Mouse (Mus musculus) G1E (cell line): ENCODE measurements around the gene Gm10134. TPM values are rescaled to one million over a fixed set of nuclear protein-coding genes. Genes with fewer than 3 reads are reported as not detected.

Experiments
- ATAC-seq: 2 replicates; pipeline ENCODE4 v1.8.0; 2016; ENCODE audit warnings: mild to moderate bottlenecking; ENCODE audit not compliant: insufficient number of reproducible peaks, poor library complexity, low FRiP score, severe bottlenecking; ENCODE audit errors: extremely low read depth
- DNase-seq: peaks from one replicate; pipeline ENCODE4 v3.0.0; 2012; ENCODE audit warnings: low spot score
- H3K27me3 ChIP-seq: 2 replicates; pipeline ENCODE4 v1.6.1; 2012; ENCODE audit warnings: mild to moderate bottlenecking, low read length, inconsistent platforms; ENCODE audit not compliant: insufficient read depth
- H3K36me3 ChIP-seq: replicated peaks from 2 replicates; pipeline ENCODE3; 2012; ENCODE audit warnings: mild to moderate bottlenecking, inconsistent platforms
- H3K4me1 ChIP-seq: 2 replicates; pipeline ENCODE4 v1.6.1; 2012; ENCODE audit warnings: low read depth, low read length, inconsistent platforms, mixed read lengths; ENCODE audit not compliant: insufficient read depth
- H3K4me3 ChIP-seq: 2 replicates; pipeline ENCODE4 v1.5.1; 2012; ENCODE audit warnings: low read depth, mild to moderate bottlenecking, inconsistent platforms, low read length, moderate library complexity, mixed read lengths
- H3K9me3 ChIP-seq: replicated peaks from 2 replicates; pipeline ENCODE4 v1.6.1; 2012; ENCODE audit warnings: inconsistent platforms
- CTCF ChIP-seq: IDR thresholded peaks from 2 replicates; pipeline ENCODE4 v1.5.1; 2012; ENCODE audit warnings: low read depth, low read length, inconsistent platforms, mixed read lengths
- GATA1 ChIP-seq: IDR thresholded peaks from 2 replicates; pipeline ENCODE4 v1.6.1; 2012; ENCODE audit warnings: borderline replicate concordance, low read length, inconsistent platforms, mixed read lengths
- GATA2 ChIP-seq: IDR thresholded peaks from 2 replicates; pipeline ENCODE4 v1.6.1; 2012; ENCODE audit warnings: low read depth, low read length, inconsistent platforms, borderline replicate concordance
- POLR2AphosphoS5 ChIP-seq: IDR thresholded peaks from 2 replicates; pipeline ENCODE4 v1.6.1; 2012; ENCODE audit warnings: low read depth, low read length, inconsistent platforms; ENCODE audit not compliant: insufficient replicate concordance
- TAL1 ChIP-seq: conservative IDR thresholded peaks from 2 replicates; pipeline ENCODE4 v1.6.1; 2012; ENCODE audit warnings: low read depth, low read length, inconsistent platforms, mixed read lengths
- polyA plus RNA-seq: library from polyadenylated mRNA; stranded (reverse); fragments of >175 nt; gene quantifications from 2 replicates; pipeline ENCODE4 v1.2.3, GENCODE M21; 2012
- total RNA-seq, 2 experiments: library from RNA; stranded (forward) in 1 of 2; stranded (reverse) in 1 of 2; fragments of 200-1000 nt in 1 of 2; fragments of >200 nt in 1 of 2; fragmentation: Nextera tagmentation in 1 of 2; gene quantifications; 2 replicates each; pipeline ENCODE4 v1.2.3; 2014 to 2017

The Gm10134 gene
- total and polyA plus RNA-seq, 3 experiments, result not detected

- ATAC-seq, result no peak
- H3K9me3 ChIP-seq, result no peaks in the 10 kb centered on the region
- no peak for DNase-seq
- H3K36me3 ChIP-seq, result no peaks in the 10 kb centered on the region
- no peak overlapping the region for H3K4me3 ChIP-seq
- H3K4me1 ChIP-seq, result no peaks in the 10 kb centered on the region
- TF ChIP-seq POLR2AphosphoS5, result no peak
- no peak for TF ChIP-seq CTCF
- TF ChIP-seq GATA1, result no peak
- no peak for TF ChIP-seq TAL1
- TF ChIP-seq GATA2, result no peak
- peaks cover 29% of the 10 kb centered on the region for H3K27me3 ChIP-seq
These were observed 22.0 kb upstream of the Gm10134 start for GRCm38 (mm10) chr2:28483861-28484260.

- TF ChIP-seq GATA2, result no peak
- no peak for TF ChIP-seq TAL1
- no peak for TF ChIP-seq POLR2AphosphoS5
- no peak for TF ChIP-seq CTCF
- no peak for TF ChIP-seq GATA1
- DNase-seq (no peak), ATAC-seq (no peak)
- Histone ChIP-seq H3K4me3 (no peak overlapping the region), H3K27me3 (peaks cover 23% of the 10 kb centered on the region), H3K4me1 (0 out of 2 replicates have a peak, but pooled peaks cover 2% of the 10 kb centered on the region), H3K36me3 (no peaks in the 10 kb centered on the region), H3K9me3 (no peaks in the 10 kb centered on the region)
These were observed 11.4 kb upstream of the Gm10134 start for GRCm38 (mm10) chr2:28494521-28494920.

- Histone ChIP-seq H3K27me3 (peaks cover 25% of the 10 kb centered on the region), H3K9me3 (no peaks in the 10 kb centered on the region), H3K4me3 (no peak overlapping the region), H3K4me1 (0 out of 2 replicates have a peak, but pooled peaks cover 2% of the 10 kb centered on the region), H3K36me3 (no peaks in the 10 kb centered on the region)
- ATAC-seq (no peak), DNase-seq (no peak)
- TF ChIP-seq GATA2 (no peak), TAL1 (no peak), CTCF (no peak), POLR2AphosphoS5 (no peak), GATA1 (no peak)
These were observed 10.6 kb upstream of the Gm10134 start for GRCm38 (mm10) chr2:28495207-28495756.

- ATAC-seq (no peak), DNase-seq (no peak)
- no peaks in the 10 kb centered on the region for H3K36me3 ChIP-seq
- no peaks in the 10 kb centered on the region for H3K9me3 ChIP-seq
- TF ChIP-seq GATA1 (no peak), TAL1 (no peak), GATA2 (no peak), CTCF (no peak), POLR2AphosphoS5 (no peak)
- H3K4me3 ChIP-seq, result no peak overlapping the region
- H3K4me1 ChIP-seq, result 0 out of 2 replicates have a peak, but pooled peaks cover 2% of the 10 kb centered on the region
- peaks cover 25% of the 10 kb centered on the region for H3K27me3 ChIP-seq
These were observed 9.9 kb upstream of the Gm10134 start for GRCm38 (mm10) chr2:28495801-28496595.

- ATAC-seq, result no peak
- Histone ChIP-seq H3K36me3 (no peaks in the 10 kb centered on the region), H3K27me3 (peaks cover 25% of the 10 kb centered on the region), H3K4me1 (0 out of 2 replicates have a peak, but pooled peaks cover 2% of the 10 kb centered on the region), H3K4me3 (no peak within 1 kb of the TSS), H3K9me3 (no peaks in the 10 kb centered on the region)
- no peak for DNase-seq
- no peak for TF ChIP-seq TAL1
- no peak for TF ChIP-seq GATA2
- TF ChIP-seq GATA1, result no peak
These were observed 9.2 kb upstream of the Gm10134 start, which contains the start of gene Gbgt1 for GRCm38 (mm10) chr2:28496671-28497070. Gene Gbgt1, plus strand, starts transcription at chr2:28496891.

GRCm38 (mm10) chr2:28497561-28497960, 8.3 kb upstream of the Gm10134 start:
- TF ChIP-seq TAL1 (no peak), GATA2 (no peak), GATA1 (no peak), POLR2AphosphoS5 (no peak), CTCF (no peak)
- ATAC-seq, result no peak
- no peak for DNase-seq
- no peaks in the 10 kb centered on the region for H3K36me3 ChIP-seq
- no peak overlapping the region for H3K4me3 ChIP-seq
- H3K9me3 ChIP-seq, result no peaks in the 10 kb centered on the region
- 0 out of 2 replicates have a peak, but pooled peaks cover 2% of the 10 kb centered on the region for H3K4me1 ChIP-seq
- H3K27me3 ChIP-seq, result peaks cover 29% of the 10 kb centered on the region
